Mouse (Mus musculus): ENCODE data around the gene 4933425L06Rik. TPM values are rescaled to one million over a fixed set of nuclear protein-coding genes. Genes with fewer than 3 reads are reported as not detected.

4933425L06Rik gene
- polyA plus RNA-seq, 2 experiments = not detected

GRCm38 (mm10) chr13:105051432-105051831, 30.5 kb upstream of the 4933425L06Rik start:
- TF ChIP-seq POLR2A (IDR thresholded peaks at IDR 0.05; ENCODE audit: borderline replicate concordance, extremely low read depth, insufficient read depth, insufficient read length) = no peak
- no peak overlapping the region for H3K4me2 ChIP-seq (replicated peaks; ENCODE audit: low read depth, low read length, severe bottlenecking)
- H3K9ac ChIP-seq (ENCODE audit: low read depth, low read length, severe bottlenecking) = no peak overlapping the region
- no peaks in the 10 kb centered on the region for H3K36me3 ChIP-seq (ENCODE audit: control insufficient read depth, insufficient read depth, low read length)
- DNase-seq (ENCODE audit: low spot score) (no peak), ATAC-seq (ENCODE audit: low FRiP score, low read depth) (no peak)
- peaks cover 23% of the 10 kb centered on the region for H3K27me3 ChIP-seq (ENCODE audit: control insufficient read depth, insufficient read depth, low read length)
- WGBS = 37% methylated on average over 6 of the region's 6 CpGs
- no peak overlapping the region for H3K27ac ChIP-seq (replicated peaks; ENCODE audit: low read depth, low read length)
- no peaks in the 10 kb centered on the region for H3K9me3 ChIP-seq (ENCODE audit: control insufficient read depth, low read length)
- no peaks in the 10 kb centered on the region for H3K4me1 ChIP-seq (ENCODE audit: control insufficient read depth, insufficient read depth, low read length)
- no peak overlapping the region for H3K4me3 ChIP-seq (replicated peaks; ENCODE audit: low read length)

DNA sequence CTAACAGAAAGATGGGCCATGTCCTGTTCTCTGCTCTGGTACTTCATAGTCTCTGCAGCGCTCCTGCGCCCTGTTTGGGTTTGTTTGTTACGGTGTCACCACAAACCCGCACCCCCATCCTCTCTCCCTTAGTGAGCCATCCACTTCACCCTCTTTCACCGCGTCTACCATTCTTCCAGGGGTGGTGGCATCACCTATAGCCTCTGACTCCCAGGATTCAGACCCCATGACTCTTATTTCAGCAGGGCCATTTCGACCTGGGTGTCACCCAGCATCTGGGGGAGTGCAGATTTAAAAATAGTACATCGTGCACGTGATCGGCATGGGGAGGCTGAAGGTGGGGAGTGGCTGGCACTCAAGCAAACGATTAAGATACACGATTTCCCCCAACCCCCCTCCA, 28.3 kb upstream of the 4933425L06Rik start:
- 0 out of 2 replicates have a peak, but pooled peaks have one; percentile 12 for ATAC-seq (ENCODE audit: low FRiP score, low read depth)
- under 1% methylated on average over 12 of the region's 12 CpGs for WGBS
- DNase-seq (ENCODE audit: low spot score) = no peak
- H3K27me3 ChIP-seq (ENCODE audit: control insufficient read depth, insufficient read depth, low read length) = peaks cover 23% of the 10 kb centered on the region
- H3K9ac ChIP-seq (ENCODE audit: low read depth, low read length, severe bottlenecking) = peak overlapping the region; percentile 63
- no peak for TF ChIP-seq POLR2A (IDR thresholded peaks at IDR 0.05; ENCODE audit: borderline replicate concordance, extremely low read depth, insufficient read depth, insufficient read length)
- H3K36me3 ChIP-seq (ENCODE audit: control insufficient read depth, insufficient read depth, low read length) = no peaks in the 10 kb centered on the region
- H3K4me2 ChIP-seq (replicated peaks; ENCODE audit: low read depth, low read length, severe bottlenecking) = peak overlapping the region; percentile 80
- H3K4me3 ChIP-seq (replicated peaks; ENCODE audit: low read length) = peak overlapping the region; percentile 65
- no peak overlapping the region for H3K27ac ChIP-seq (replicated peaks; ENCODE audit: low read depth, low read length)
- H3K4me1 ChIP-seq (ENCODE audit: control insufficient read depth, insufficient read depth, low read length) = no peaks in the 10 kb centered on the region
- no peaks in the 10 kb centered on the region for H3K9me3 ChIP-seq (ENCODE audit: control insufficient read depth, low read length)

GRCm38 (mm10) chr13:105054181-105054940, 27.6 kb upstream of the 4933425L06Rik start, which contains the start of gene Rgs7bp:
TSS of gene Rgs7bp (minus strand) at chr13:105054930.
- 0 out of 2 replicates have a peak, but pooled peaks have one; percentile 20 for TF ChIP-seq POLR2A (IDR thresholded peaks at IDR 0.05; ENCODE audit: borderline replicate concordance, extremely low read depth, insufficient read depth, insufficient read length)
- H3K27me3 ChIP-seq (ENCODE audit: control insufficient read depth, insufficient read depth, low read length) = peaks cover 23% of the 10 kb centered on the region
- H3K27ac ChIP-seq (replicated peaks; ENCODE audit: low read depth, low read length) = peak within 1 kb of the TSS; percentile 64; the same call in 1 of the 2 replicates
- peak; percentile 61 for DNase-seq (ENCODE audit: low spot score)
- H3K4me3 ChIP-seq (replicated peaks; ENCODE audit: low read length) = peak within 1 kb of the TSS; percentile 65
- peak within 1 kb of the TSS; percentile 63 for H3K9ac ChIP-seq (ENCODE audit: low read depth, low read length, severe bottlenecking)
- peak; percentile 83 for ATAC-seq (ENCODE audit: low FRiP score, low read depth)
- H3K4me1 ChIP-seq (ENCODE audit: control insufficient read depth, insufficient read depth, low read length) = no peaks in the 10 kb centered on the region
- peak within 1 kb of the TSS; percentile 80 for H3K4me2 ChIP-seq (replicated peaks; ENCODE audit: low read depth, low read length, severe bottlenecking)
- under 1% methylated on average over 72 of the region's 75 CpGs for WGBS
- no peaks in the 10 kb centered on the region for H3K9me3 ChIP-seq (ENCODE audit: control insufficient read depth, low read length)
- H3K36me3 ChIP-seq (ENCODE audit: control insufficient read depth, insufficient read depth, low read length) = no peaks in the 10 kb centered on the region

DNA sequence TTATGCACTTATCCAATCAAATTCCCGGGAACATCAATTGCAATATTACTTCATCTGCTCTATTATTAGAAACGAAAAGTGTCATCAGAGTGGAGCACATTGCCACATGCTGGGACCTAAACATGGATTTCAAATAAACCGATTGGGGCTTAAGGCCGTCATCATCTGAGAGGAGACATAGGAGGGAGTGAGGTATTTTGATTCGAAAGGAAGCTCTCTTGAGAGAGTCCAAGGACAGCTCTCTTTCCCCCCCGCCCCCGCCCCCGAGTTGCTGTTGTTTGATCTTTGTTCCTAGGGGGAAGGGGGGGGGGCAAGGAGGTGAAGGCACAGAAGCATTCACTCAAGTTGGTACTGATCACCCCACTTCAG, 27.0 kb upstream of the 4933425L06Rik start:
- Histone ChIP-seq H3K27me3 (ENCODE audit: control insufficient read depth, insufficient read depth, low read length) (peaks cover 23% of the 10 kb centered on the region), H3K4me1 (ENCODE audit: control insufficient read depth, insufficient read depth, low read length) (no peaks in the 10 kb centered on the region), H3K9ac (ENCODE audit: low read depth, low read length, severe bottlenecking) (peak overlapping the region; percentile 63; the same call in 1 of the 2 replicates), H3K4me3 (replicated peaks; ENCODE audit: low read length) (peak overlapping the region; percentile 65), H3K36me3 (ENCODE audit: control insufficient read depth, insufficient read depth, low read length) (no peaks in the 10 kb centered on the region), H3K4me2 (replicated peaks; ENCODE audit: low read depth, low read length, severe bottlenecking) (peak overlapping the region; percentile 80), H3K27ac (replicated peaks; ENCODE audit: low read depth, low read length) (no peak overlapping the region), H3K9me3 (ENCODE audit: control insufficient read depth, low read length) (no peaks in the 10 kb centered on the region)
- DNase-seq (ENCODE audit: low spot score) (no peak), ATAC-seq (ENCODE audit: low FRiP score, low read depth) (no peak)
- no peak for TF ChIP-seq POLR2A (IDR thresholded peaks at IDR 0.05; ENCODE audit: borderline replicate concordance, extremely low read depth, insufficient read depth, insufficient read length)
- whole genome bisulfite sequencing = under 1% methylated on average over 8 of the region's 8 CpGs

GRCm38 (mm10) chr13:105055374-105055773, 26.5 kb upstream of the 4933425L06Rik start:
- TF ChIP-seq POLR2A (IDR thresholded peaks at IDR 0.05; ENCODE audit: borderline replicate concordance, extremely low read depth, insufficient read depth, insufficient read length) = no peak
- no peak overlapping the region for H3K27ac ChIP-seq (replicated peaks; ENCODE audit: low read depth, low read length)
- WGBS = 21% methylated on average over 5 of the region's 5 CpGs
- DNase-seq (ENCODE audit: low spot score) (no peak), ATAC-seq (ENCODE audit: low FRiP score, low read depth) (no peak)
- H3K27me3 ChIP-seq (ENCODE audit: control insufficient read depth, insufficient read depth, low read length) = peaks cover 23% of the 10 kb centered on the region
- H3K36me3 ChIP-seq (ENCODE audit: control insufficient read depth, insufficient read depth, low read length) = no peaks in the 10 kb centered on the region
- peak overlapping the region; percentile 80 for H3K4me2 ChIP-seq (replicated peaks; ENCODE audit: low read depth, low read length, severe bottlenecking)
- no peaks in the 10 kb centered on the region for H3K9me3 ChIP-seq (ENCODE audit: control insufficient read depth, low read length)
- H3K4me3 ChIP-seq (replicated peaks; ENCODE audit: low read length) = peak overlapping the region; percentile 65; the same call in 1 of the 2 replicates
- no peak overlapping the region for H3K9ac ChIP-seq (ENCODE audit: low read depth, low read length, severe bottlenecking)
- no peaks in the 10 kb centered on the region for H3K4me1 ChIP-seq (ENCODE audit: control insufficient read depth, insufficient read depth, low read length)
